In the genomic region with DNA sequence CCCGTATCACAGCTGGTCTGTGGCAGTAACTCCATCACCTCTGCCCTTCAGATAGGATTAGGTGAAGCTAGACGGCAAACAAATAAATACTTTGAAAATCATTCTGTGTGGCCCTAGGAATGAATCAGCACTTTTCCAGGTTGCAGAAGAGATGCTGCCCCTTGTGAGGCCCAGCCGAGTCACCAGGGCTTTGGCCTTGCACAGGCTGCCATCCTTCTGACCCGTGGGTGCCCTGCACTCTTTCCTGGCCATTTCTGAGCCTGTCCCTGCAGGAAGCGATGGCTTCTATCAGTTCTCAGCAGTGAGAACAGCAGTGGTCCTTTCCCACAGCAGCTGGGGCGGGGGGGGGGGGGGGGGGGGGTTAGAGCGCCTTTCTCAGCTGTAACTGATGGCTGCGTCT, we compare ENCODE assay signal across 20 mouse cellular contexts. TPM values are rescaled to one million over a fixed set of nuclear protein-coding genes. Genes with fewer than 3 reads are reported as not detected.
A peak's percentile ranks its signal among the peaks of the same experiment; 100 is the strongest.
DNase-seq lines count a peak whose midpoint lies in the region.
"Had no signal": no experiment of that assay in that cellular context is flagged by ENCODE, and none has a peak within 500 bp of the region (broad histone marks: within the 10 kb centered on the region; RNA-seq: fewer than 3 reads in every experiment).

No protein-coding gene starts in this region.

- 56% methylated on average over 8 of the region's 8 CpGs for WGBS in heart, embryonic 10.5 days

- H3K4me3 ChIP-seq in heart, embryonic 10.5 days, result no peak overlapping the region

- H3K36me3 ChIP-seq in heart, embryonic 10.5 days, result peaks cover 44% of the 10 kb centered on the region

- peaks cover 16% of the 10 kb centered on the region for H3K4me1 ChIP-seq in heart, embryonic 10.5 days

- DNase-seq in heart, adult 11 months, result peak; percentile 84
- DNase-seq in heart, embryonic 10.5 days (ENCODE audit: low spot score), result no peak
- DNase-seq in 416B (ENCODE audit: low read depth), result peak; percentile 51
- no peak for DNase-seq in thymus, postnatal 36 days
- DNase-seq: adrenal gland, adult 2 months; adrenal gland, adult 8-10 months; adrenal gland, postnatal 10 days; adrenal gland, postnatal 14 days; adrenal gland, postnatal 25 days; adrenal gland, postnatal 36 days; B cell, adult 2 months; cerebellum, adult 11 months; cerebellum, adult 11-12 months; cerebellum, adult 18-20 months; cerebellum, adult 2 months had no signal

- H3K27ac ChIP-seq in heart, embryonic 10.5 days, result no peak overlapping the region; the same call in 1 of the 2 replicates

- H3K27me3 ChIP-seq in heart, embryonic 10.5 days (ENCODE audit: insufficient read depth, poor library complexity, severe bottlenecking), result no peaks in the 10 kb centered on the region
- H3K27me3 ChIP-seq: CH12.LX, Patski had no signal

- H3K9me3 ChIP-seq in heart, embryonic 10.5 days, result no peaks in the 10 kb centered on the region
- H3K9me3 ChIP-seq: G1E had no signal

RNA-seq across cellular contexts. Expression of a gene that starts 11.1 kb away (rescaled TPM):
- polyA plus RNA-seq in heart, embryonic 10.5 days (2016; fragmentation: Nextera tagmentation; extraction: Ambion mirVana), result 35.4 and 37.1 TPM in 2 replicates

RNA-seq across cellular contexts. Expression of a gene that starts 23.2 kb away (rescaled TPM):
- polyA plus RNA-seq in heart, embryonic 10.5 days (2016; fragmentation: Nextera tagmentation; extraction: Ambion mirVana), result not detected in 2 replicates
- polyA plus RNA-seq: adrenal gland, adult 2 months; brain, embryonic 14.5 days; C2C12; cerebellum, adult 2 months; G1E; Patski had no signal

RNA-seq across cellular contexts. Expression of a gene that starts 36.3 kb away (rescaled TPM):
- polyA plus RNA-seq in heart, embryonic 10.5 days (2016; fragmentation: Nextera tagmentation; extraction: Ambion mirVana), result 3.3 and 4.6 TPM in 2 replicates

RNA-seq across cellular contexts. Expression of a gene that starts 36.5 kb away (rescaled TPM):
- polyA plus RNA-seq in heart, embryonic 10.5 days (2016; fragmentation: Nextera tagmentation; extraction: Ambion mirVana), result 12.7 and 16.5 TPM in 2 replicates

Comparison
In these comparisons a context has a peak if more than half of its experiments do, and no peak if none do; other contexts are left out.
1. DNase-seq: peak in heart, adult 11 months (single experiment) and 416B (single experiment); none in heart, embryonic 10.5 days (single experiment) and thymus, postnatal 36 days (0 of 2).